Mouse (Mus musculus): Measurements from ENCODE around the gene Nxph1. TPM values are rescaled to one million over a fixed set of nuclear protein-coding genes. Genes with fewer than 3 reads are reported as not detected.

Gene Nxph1
- polyA plus RNA-seq, 1 experiment, result not detected

DNA sequence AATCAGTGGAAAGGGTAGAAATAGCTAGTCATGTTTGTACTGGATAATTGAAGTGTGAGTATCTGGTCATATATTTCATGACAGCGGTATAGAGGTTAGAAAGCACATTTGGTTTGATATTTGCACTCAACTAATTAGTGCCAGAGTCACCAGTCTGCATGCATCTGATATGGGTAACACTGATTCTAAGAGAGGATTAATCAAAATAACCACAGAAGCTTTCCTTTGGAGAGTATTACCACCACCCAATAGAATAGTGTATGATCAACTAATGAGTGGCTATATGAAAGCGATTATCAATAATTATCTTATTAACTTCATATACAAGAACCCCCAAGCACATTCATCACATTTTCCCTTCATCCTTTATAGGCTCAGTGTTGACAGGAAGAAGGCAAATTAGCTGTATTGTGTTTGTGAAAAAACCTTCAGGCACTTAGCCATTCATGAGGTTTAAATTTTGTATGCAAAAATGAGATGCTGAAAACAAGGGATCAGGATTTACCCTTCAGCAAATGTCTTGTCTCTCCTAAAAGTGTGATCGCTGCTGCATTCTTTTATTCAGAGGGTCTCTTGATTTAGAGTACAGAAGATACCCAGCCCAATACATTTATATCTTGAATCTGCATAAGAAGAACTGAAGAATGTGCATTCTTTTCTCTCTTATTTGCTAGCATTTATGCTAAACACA, 185.5 kb downstream of the Nxph1 start:
- Histone ChIP-seq H3K4me3 (ENCODE audit: insufficient read depth, low read depth, low read length) (no peak overlapping the region), H3K27ac (replicated peaks; ENCODE audit: low read depth, low read length) (no peak overlapping the region), H3K4me1 (ENCODE audit: control insufficient read depth, insufficient read depth, insufficient read length, low read length) (no peaks in the 10 kb centered on the region)

DNA sequence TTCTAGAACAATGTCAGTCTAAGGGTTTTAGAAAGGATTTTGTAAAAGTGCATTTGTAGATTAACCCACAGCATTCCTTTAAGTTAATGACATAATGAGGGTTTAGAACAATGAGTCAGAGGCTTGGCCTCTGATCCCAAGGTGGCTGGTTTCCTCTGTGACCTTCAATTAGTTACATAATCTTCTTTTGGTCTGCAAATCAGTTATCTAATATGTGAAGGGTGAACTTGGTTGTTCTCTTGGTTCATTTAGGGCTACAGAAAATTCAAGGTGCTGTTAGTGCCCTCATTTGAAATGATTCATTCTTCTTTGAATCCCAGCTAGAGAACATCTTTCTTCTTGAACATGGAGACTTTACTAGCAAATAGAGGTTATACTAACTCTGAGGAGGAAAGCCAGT, 199.7 kb downstream of the Nxph1 start:
- H3K4me3 ChIP-seq (ENCODE audit: insufficient read depth, low read depth, low read length), result no peak overlapping the region
- H3K4me1 ChIP-seq (ENCODE audit: control insufficient read depth, insufficient read depth, insufficient read length, low read length), result no peaks in the 10 kb centered on the region
- no peak overlapping the region; the same call in 1 of the 2 replicates for H3K27ac ChIP-seq (replicated peaks; ENCODE audit: low read depth, low read length)

DNA sequence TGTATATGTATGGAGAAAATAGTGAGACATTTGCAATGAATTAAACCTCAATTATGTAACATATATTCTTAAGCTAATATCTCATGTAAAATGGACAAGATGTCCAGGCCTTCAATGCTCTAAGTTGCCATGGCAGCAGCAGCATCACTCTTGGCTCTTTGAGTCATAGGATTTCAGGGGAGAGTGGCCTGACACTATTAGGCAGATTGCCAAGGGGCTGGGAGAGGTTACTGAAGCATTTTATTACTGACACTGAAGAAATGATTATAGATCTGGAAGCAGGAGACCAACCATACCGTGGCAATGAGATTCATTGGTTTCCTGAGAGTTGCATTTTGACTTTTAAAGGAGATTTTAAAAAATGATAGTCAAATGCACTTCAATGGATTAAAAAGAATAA, 201.6 kb downstream of the Nxph1 start:
- no peaks in the 10 kb centered on the region for H3K4me1 ChIP-seq (ENCODE audit: control insufficient read depth, insufficient read depth, insufficient read length, low read length)
- H3K27ac ChIP-seq (replicated peaks; ENCODE audit: low read depth, low read length), result no peak overlapping the region
- H3K4me3 ChIP-seq (ENCODE audit: insufficient read depth, low read depth, low read length), result no peak overlapping the region

DNA sequence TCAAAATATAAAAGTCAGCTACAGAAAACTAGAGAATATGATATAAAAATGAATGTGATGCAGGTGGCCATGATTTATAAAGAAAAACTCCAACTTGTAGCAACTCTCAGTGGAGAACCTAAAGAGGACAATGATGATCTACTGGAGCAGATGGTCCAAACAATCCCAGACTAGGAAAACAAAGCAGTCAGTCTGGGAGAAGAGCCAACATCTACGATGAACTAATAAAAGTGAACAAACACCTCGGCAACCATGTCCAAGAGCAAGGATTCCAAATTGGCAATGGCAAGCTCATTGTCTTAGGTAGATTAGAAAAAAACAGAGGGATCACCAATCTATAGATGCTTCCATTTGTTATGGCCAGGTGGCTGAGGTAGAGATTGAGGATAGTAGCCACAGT, 211.0 kb downstream of the Nxph1 start:
- Histone ChIP-seq H3K27ac (replicated peaks; ENCODE audit: low read depth, low read length) (no peak overlapping the region), H3K4me3 (ENCODE audit: insufficient read depth, low read depth, low read length) (no peak overlapping the region), H3K4me1 (ENCODE audit: control insufficient read depth, insufficient read depth, insufficient read length, low read length) (no peaks in the 10 kb centered on the region)

DNA sequence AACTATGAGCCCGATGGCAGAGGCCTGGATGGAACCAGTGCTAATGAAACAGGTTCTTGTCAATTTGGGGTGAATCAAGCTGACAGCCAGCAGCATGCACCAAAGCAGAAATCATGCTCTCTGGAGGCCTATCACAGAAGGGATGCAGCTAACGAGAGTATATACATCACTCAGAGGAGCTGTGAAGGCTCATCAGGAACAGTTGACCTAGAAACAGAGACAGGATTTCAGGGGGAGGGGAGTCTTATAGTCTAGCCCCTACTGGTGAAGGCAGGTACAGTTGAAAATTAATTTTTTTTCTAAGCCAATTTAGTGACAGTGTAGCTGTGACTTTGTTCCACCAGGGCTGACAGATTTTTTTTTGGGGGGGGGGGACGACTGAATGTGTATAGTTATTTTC, 234.2 kb downstream of the Nxph1 start:
- Histone ChIP-seq H3K4me3 (ENCODE audit: insufficient read depth, low read depth, low read length) (no peak overlapping the region), H3K4me1 (ENCODE audit: control insufficient read depth, insufficient read depth, insufficient read length, low read length) (no peaks in the 10 kb centered on the region), H3K27ac (replicated peaks; ENCODE audit: low read depth, low read length) (no peak overlapping the region)

DNA sequence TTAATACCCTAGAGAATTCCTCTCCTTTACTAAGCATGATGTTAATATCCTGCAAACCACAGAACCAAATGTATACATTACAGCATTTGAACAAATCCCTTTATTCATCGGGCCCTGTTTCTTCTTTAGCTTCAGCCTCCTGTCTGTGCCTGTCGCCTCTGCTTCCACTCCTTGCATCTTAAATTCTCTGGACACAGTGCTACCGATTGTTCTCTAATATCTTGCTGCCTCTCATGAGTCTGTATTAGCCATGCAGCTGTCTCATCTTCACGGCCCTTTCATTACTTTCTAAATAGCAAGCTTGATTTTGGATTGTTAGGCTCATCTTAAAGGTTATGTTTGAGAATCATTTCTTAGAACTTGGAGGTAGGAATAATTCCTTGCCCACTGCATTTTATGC, 262.5 kb downstream of the Nxph1 start:
- no peak overlapping the region for H3K27ac ChIP-seq (replicated peaks; ENCODE audit: low read depth, low read length)
- H3K4me3 ChIP-seq (ENCODE audit: insufficient read depth, low read depth, low read length), result no peak overlapping the region
- no peaks in the 10 kb centered on the region for H3K4me1 ChIP-seq (ENCODE audit: control insufficient read depth, insufficient read depth, insufficient read length, low read length)

DNA sequence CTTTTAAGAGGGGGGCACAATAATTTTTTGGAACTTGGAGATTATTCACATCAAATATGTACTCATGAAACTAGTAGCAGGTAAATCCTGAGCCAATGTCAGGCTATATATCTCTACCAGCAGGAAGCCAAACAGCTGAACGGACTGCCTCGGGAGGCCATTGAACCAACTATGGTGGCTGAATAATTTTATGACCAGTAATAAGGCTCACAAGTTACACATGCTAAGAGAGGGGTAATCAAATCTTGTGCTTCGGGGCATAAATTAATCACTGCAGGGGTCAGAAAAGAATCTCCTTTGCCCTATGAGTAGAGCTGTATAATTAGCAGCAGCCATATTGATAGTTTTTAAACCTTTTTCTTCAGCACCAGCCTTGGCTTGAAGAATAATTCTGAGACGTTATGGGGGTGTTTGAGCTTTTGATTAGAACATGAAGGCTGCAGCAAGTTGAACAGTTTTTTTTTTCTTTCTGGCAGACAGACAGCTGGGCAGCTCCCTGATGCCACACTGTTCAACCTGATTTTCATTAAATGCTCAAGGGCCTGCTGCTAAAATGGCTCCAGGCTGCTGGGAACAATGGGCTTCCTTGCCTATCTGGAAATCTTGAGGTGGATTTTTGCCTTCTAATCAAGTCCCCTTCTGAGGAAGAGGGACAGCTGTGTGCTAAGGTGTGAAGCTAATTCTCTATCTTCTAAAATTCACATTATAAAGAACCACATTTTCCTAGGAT, 272.7 kb downstream of the Nxph1 start:
- no peak overlapping the region for H3K4me3 ChIP-seq (ENCODE audit: insufficient read depth, low read depth, low read length)
- H3K27ac ChIP-seq (replicated peaks; ENCODE audit: low read depth, low read length), result no peak overlapping the region
- H3K4me1 ChIP-seq (ENCODE audit: control insufficient read depth, insufficient read depth, insufficient read length, low read length), result no peaks in the 10 kb centered on the region

DNA sequence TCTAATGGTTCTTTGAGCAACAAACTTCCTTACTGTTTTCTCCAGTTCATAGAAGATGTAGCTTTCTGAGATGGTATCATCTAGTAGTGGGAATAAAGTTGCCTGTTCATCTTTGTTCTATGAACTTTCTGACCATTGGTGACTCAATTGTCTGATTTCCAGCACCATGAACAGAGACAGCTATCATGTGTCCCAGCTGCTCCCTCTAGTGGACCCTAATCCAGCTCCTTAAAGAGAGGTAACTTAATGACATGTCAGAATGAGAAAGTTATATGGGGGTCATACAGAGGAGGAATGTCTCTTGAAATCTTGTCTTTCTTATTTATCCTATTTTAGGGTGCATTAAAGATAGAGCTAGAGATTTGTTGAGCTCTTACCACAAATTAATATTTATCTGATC, 286.6 kb downstream of the Nxph1 start:
- Histone ChIP-seq H3K4me3 (ENCODE audit: insufficient read depth, low read depth, low read length) (no peak overlapping the region), H3K27ac (replicated peaks; ENCODE audit: low read depth, low read length) (no peak overlapping the region), H3K4me1 (ENCODE audit: control insufficient read depth, insufficient read depth, insufficient read length, low read length) (no peaks in the 10 kb centered on the region)

DNA sequence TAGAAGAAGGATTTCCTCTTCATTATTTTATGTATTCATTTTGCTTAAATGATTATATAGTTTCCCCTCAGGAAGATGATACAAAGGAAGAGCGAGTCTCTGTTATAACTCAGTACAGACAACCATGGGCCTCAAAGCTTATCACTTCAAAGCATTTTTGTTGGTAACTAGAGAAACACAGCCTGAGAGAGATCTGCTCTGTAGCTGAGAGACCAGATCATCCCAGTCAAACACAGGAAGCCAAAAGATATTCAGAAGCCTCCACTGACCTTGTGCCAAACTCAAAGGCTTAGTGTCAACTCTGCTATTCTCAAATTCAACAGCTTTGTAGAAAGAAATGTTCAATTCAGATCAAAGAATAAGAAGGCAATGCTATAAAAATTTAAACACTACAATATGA, 319.8 kb downstream of the Nxph1 start:
- no peaks in the 10 kb centered on the region for H3K4me1 ChIP-seq (ENCODE audit: control insufficient read depth, insufficient read depth, insufficient read length, low read length)
- H3K27ac ChIP-seq (replicated peaks; ENCODE audit: low read depth, low read length), result no peak overlapping the region
- no peak overlapping the region for H3K4me3 ChIP-seq (ENCODE audit: insufficient read depth, low read depth, low read length)

Other genes starting within 250 kb of the Nxph1 start
- gene Ica1, start 169.9 kb upstream of the Nxph1 start, polyA plus RNA-seq (2012; ENCODE audit: insufficient read depth, insufficient read length, missing spikeins), result 5.5 and 7.5 TPM in 2 replicates